Mouse (Mus musculus) ES-Bruce4 (cell line): ENCODE measurements around the gene Ddx19a.

Experiments used
- CTCF ChIP-seq: IDR thresholded peaks from one replicate; pipeline ENCODE4 v1.8.1; 2011; ENCODE audit warnings: low read depth, low read length
- EP300 ChIP-seq: IDR thresholded peaks from 2 replicates; pipeline ENCODE4 v1.6.1; 2011; ENCODE audit warnings: low read depth, low read length; ENCODE audit not compliant: insufficient read depth
- POLR2A ChIP-seq: IDR thresholded peaks from one replicate; pipeline ENCODE4 v1.8.1; 2011; ENCODE audit warnings: low read length; ENCODE audit not compliant: insufficient read depth

DNA sequence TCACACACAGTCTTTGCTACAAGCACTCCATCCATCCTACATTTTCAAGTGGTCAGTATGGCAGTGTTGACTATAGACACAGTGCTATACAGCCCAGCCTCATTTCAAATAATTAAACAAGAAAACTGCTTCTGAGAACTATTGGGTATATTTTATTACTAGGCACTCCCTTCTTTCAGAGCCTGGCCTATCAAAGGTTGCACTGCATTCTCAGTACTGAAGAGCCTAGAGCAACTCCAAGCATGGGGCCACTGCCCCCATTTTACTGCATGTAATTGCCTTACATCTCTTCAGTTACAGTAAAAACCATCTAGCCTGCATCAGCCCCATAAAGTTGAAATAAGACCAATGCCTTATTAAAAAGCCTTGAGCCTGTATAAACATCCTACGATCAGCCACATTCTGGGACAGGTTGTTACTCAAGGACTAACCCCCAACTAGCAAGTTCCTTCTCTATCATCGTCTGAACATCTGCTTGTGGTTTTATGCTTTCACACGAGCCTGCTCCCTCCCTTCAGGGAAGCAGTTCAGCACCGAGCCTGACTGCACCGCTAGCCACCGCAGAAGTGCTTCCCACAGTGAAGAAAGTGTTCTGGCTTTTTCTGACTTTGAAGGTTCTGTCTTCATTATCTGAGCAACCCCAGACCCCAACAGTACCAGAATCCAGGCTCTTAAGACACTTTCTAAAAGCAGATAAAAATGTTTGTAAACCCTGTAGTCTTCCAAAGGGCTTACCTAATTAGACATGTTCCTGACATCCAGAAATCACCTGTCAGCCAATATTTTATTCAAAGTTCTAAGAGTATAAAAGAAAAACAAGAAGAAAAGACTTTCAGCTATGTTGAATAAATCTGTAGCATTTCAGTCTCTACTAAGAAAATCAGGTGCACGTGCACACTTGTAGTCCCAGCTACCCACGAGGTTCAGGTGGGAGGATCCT, 9.5 kb downstream of the Ddx19a start:
- TF ChIP-seq CTCF (no peak), EP300 (no peak), POLR2A (no peak)
